Mouse (Mus musculus): ENCODE results near the gene Smg6. TPM values are rescaled to one million over a fixed set of nuclear protein-coding genes. Genes with fewer than 3 reads are reported as not detected.

The Smg6 gene
- polyA plus RNA-seq, 1 experiment from 2014 or later = 20.7 TPM

- H3K4me3 ChIP-seq (ENCODE audit: low read depth, low read length) = peak within 1 kb of the TSS; percentile 94
- peak within 1 kb of the TSS; percentile 80 for H3K9ac ChIP-seq (ENCODE audit: low read depth, low read length)
- H3K4me1 ChIP-seq (replicated peaks; ENCODE audit: control insufficient read depth, insufficient read depth, low read length) = no peaks in the 10 kb centered on the region
- ATAC-seq (ENCODE audit: low FRiP score) (peak; percentile 83), DNase-seq (ENCODE audit: low spot score) (peak; percentile 94)
- peak within 1 kb of the TSS; percentile 91 for H3K4me2 ChIP-seq (replicated peaks; ENCODE audit: low read depth, low read length)
- peak within 1 kb of the TSS; percentile 82 for H3K27ac ChIP-seq (ENCODE audit: low read depth, low read length)
- no peaks in the 10 kb centered on the region for H3K27me3 ChIP-seq (ENCODE audit: control insufficient read depth, insufficient read depth, low read length)
- H3K9me3 ChIP-seq (ENCODE audit: control insufficient read depth, low read length) = no peaks in the 10 kb centered on the region
- 0 out of 2 replicates have a peak, but pooled peaks cover 2% of the 10 kb centered on the region for H3K36me3 ChIP-seq (ENCODE audit: control insufficient read depth, insufficient read depth, low read length)
- WGBS = under 1% methylated on average over 54 of the region's 54 CpGs
Observed at GRCm38 (mm10) chr11:74897678-74898516, 27.7 kb upstream of the Smg6 start, which contains the start of gene Tsr1. TSS of gene Tsr1 (plus strand) at chr11:74898071.

- Histone ChIP-seq H3K36me3 (ENCODE audit: control insufficient read depth, insufficient read depth, low read length) (peaks cover 5% of the 10 kb centered on the region; the same call in 1 of the 2 replicates), H3K9ac (ENCODE audit: low read depth, low read length) (peak overlapping the region; percentile 80), H3K4me3 (ENCODE audit: low read depth, low read length) (peak overlapping the region; percentile 94), H3K9me3 (ENCODE audit: control insufficient read depth, low read length) (no peaks in the 10 kb centered on the region), H3K27ac (ENCODE audit: low read depth, low read length) (0 out of 2 replicates have a peak overlapping the region, but pooled peaks have one; percentile 82), H3K4me1 (replicated peaks; ENCODE audit: control insufficient read depth, insufficient read depth, low read length) (no peaks in the 10 kb centered on the region), H3K4me2 (replicated peaks; ENCODE audit: low read depth, low read length) (peak overlapping the region; percentile 91), H3K27me3 (ENCODE audit: control insufficient read depth, insufficient read depth, low read length) (no peaks in the 10 kb centered on the region)
- no peak for DNase-seq (ENCODE audit: low spot score)
- 1% methylated on average over 7 of the region's 7 CpGs for WGBS
- ATAC-seq (ENCODE audit: low FRiP score) = no peak
Observed at GRCm38 (mm10) chr11:74898517-74898827, 27.2 kb upstream of the Smg6 start.

- DNase-seq (ENCODE audit: low spot score) (no peak), ATAC-seq (ENCODE audit: low FRiP score) (no peak)
- Histone ChIP-seq H3K27me3 (ENCODE audit: control insufficient read depth, insufficient read depth, low read length) (no peaks in the 10 kb centered on the region), H3K4me3 (ENCODE audit: low read depth, low read length) (no peak overlapping the region), H3K9me3 (ENCODE audit: control insufficient read depth, low read length) (no peaks in the 10 kb centered on the region), H3K9ac (ENCODE audit: low read depth, low read length) (no peak overlapping the region), H3K4me2 (replicated peaks; ENCODE audit: low read depth, low read length) (no peak overlapping the region), H3K36me3 (ENCODE audit: control insufficient read depth, insufficient read depth, low read length) (peaks cover 8% of the 10 kb centered on the region; the same call in 1 of the 2 replicates), H3K4me1 (replicated peaks; ENCODE audit: control insufficient read depth, insufficient read depth, low read length) (no peaks in the 10 kb centered on the region), H3K27ac (ENCODE audit: low read depth, low read length) (no peak overlapping the region)
- WGBS = 94% methylated on average over 6 of the region's 6 CpGs
Observed at GRCm38 (mm10) chr11:74901555-74901954, 24.1 kb upstream of the Smg6 start.

GRCm38 (mm10) chr11:74902416-74902815, 23.2 kb upstream of the Smg6 start:
- H3K4me2 ChIP-seq (replicated peaks; ENCODE audit: low read depth, low read length) = no peak overlapping the region
- H3K9ac ChIP-seq (ENCODE audit: low read depth, low read length) = no peak overlapping the region
- no peak for ATAC-seq (ENCODE audit: low FRiP score)
- no peaks in the 10 kb centered on the region for H3K9me3 ChIP-seq (ENCODE audit: control insufficient read depth, low read length)
- DNase-seq (ENCODE audit: low spot score) = no peak
- no peaks in the 10 kb centered on the region for H3K27me3 ChIP-seq (ENCODE audit: control insufficient read depth, insufficient read depth, low read length)
- H3K36me3 ChIP-seq (ENCODE audit: control insufficient read depth, insufficient read depth, low read length) = peaks cover 10% of the 10 kb centered on the region; the same call in 1 of the 2 replicates
- H3K27ac ChIP-seq (ENCODE audit: low read depth, low read length) = no peak overlapping the region
- 96% methylated on average over 5 of the region's 5 CpGs for WGBS
- no peaks in the 10 kb centered on the region for H3K4me1 ChIP-seq (replicated peaks; ENCODE audit: control insufficient read depth, insufficient read depth, low read length)
- H3K4me3 ChIP-seq (ENCODE audit: low read depth, low read length) = no peak overlapping the region

- Histone ChIP-seq H3K27ac (ENCODE audit: low read depth, low read length) (no peak overlapping the region), H3K9ac (ENCODE audit: low read depth, low read length) (no peak overlapping the region), H3K9me3 (ENCODE audit: control insufficient read depth, low read length) (no peaks in the 10 kb centered on the region), H3K4me1 (replicated peaks; ENCODE audit: control insufficient read depth, insufficient read depth, low read length) (no peaks in the 10 kb centered on the region), H3K4me3 (ENCODE audit: low read depth, low read length) (no peak overlapping the region), H3K4me2 (replicated peaks; ENCODE audit: low read depth, low read length) (no peak overlapping the region), H3K36me3 (ENCODE audit: control insufficient read depth, insufficient read depth, low read length) (peaks cover 20% of the 10 kb centered on the region; the same call in 1 of the 2 replicates), H3K27me3 (ENCODE audit: control insufficient read depth, insufficient read depth, low read length) (no peaks in the 10 kb centered on the region)
- DNase-seq (ENCODE audit: low spot score) (no peak), ATAC-seq (ENCODE audit: low FRiP score) (no peak)
- 97% methylated on average over 6 of the region's 6 CpGs for WGBS
Observed at GRCm38 (mm10) chr11:74907850-74908249, 17.8 kb upstream of the Smg6 start.

GRCm38 (mm10) chr11:74908618-74909399, 16.8 kb upstream of the Smg6 start:
- Histone ChIP-seq H3K4me1 (replicated peaks; ENCODE audit: control insufficient read depth, insufficient read depth, low read length) (no peaks in the 10 kb centered on the region), H3K27me3 (ENCODE audit: control insufficient read depth, insufficient read depth, low read length) (no peaks in the 10 kb centered on the region), H3K27ac (ENCODE audit: low read depth, low read length) (no peak overlapping the region), H3K9me3 (ENCODE audit: control insufficient read depth, low read length) (no peaks in the 10 kb centered on the region), H3K4me3 (ENCODE audit: low read depth, low read length) (no peak overlapping the region), H3K9ac (ENCODE audit: low read depth, low read length) (no peak overlapping the region), H3K4me2 (replicated peaks; ENCODE audit: low read depth, low read length) (no peak overlapping the region), H3K36me3 (ENCODE audit: control insufficient read depth, insufficient read depth, low read length) (peaks cover 17% of the 10 kb centered on the region; the same call in 1 of the 2 replicates)
- DNase-seq (ENCODE audit: low spot score) = no peak
- WGBS = 85% methylated on average over 12 of the region's 12 CpGs
- ATAC-seq (ENCODE audit: low FRiP score) = no peak

- H3K9me3 ChIP-seq (ENCODE audit: control insufficient read depth, low read length) = no peaks in the 10 kb centered on the region
- peaks cover 17% of the 10 kb centered on the region; the same call in 1 of the 2 replicates for H3K36me3 ChIP-seq (ENCODE audit: control insufficient read depth, insufficient read depth, low read length)
- ATAC-seq (ENCODE audit: low FRiP score) = no peak
- H3K4me1 ChIP-seq (replicated peaks; ENCODE audit: control insufficient read depth, insufficient read depth, low read length) = no peaks in the 10 kb centered on the region
- DNase-seq (ENCODE audit: low spot score) = no peak
- no peaks in the 10 kb centered on the region for H3K27me3 ChIP-seq (ENCODE audit: control insufficient read depth, insufficient read depth, low read length)
- H3K27ac ChIP-seq (ENCODE audit: low read depth, low read length) = no peak overlapping the region
- no peak overlapping the region for H3K4me3 ChIP-seq (ENCODE audit: low read depth, low read length)
- WGBS = 95% methylated on average over 4 of the region's 4 CpGs
- H3K9ac ChIP-seq (ENCODE audit: low read depth, low read length) = no peak overlapping the region
- H3K4me2 ChIP-seq (replicated peaks; ENCODE audit: low read depth, low read length) = no peak overlapping the region
Observed at GRCm38 (mm10) chr11:74909978-74910377, 15.6 kb upstream of the Smg6 start.

- Histone ChIP-seq H3K9ac (ENCODE audit: low read depth, low read length) (no peak overlapping the region), H3K4me2 (replicated peaks; ENCODE audit: low read depth, low read length) (no peak overlapping the region), H3K27ac (ENCODE audit: low read depth, low read length) (no peak overlapping the region), H3K4me3 (ENCODE audit: low read depth, low read length) (no peak overlapping the region), H3K9me3 (ENCODE audit: control insufficient read depth, low read length) (no peaks in the 10 kb centered on the region), H3K27me3 (ENCODE audit: control insufficient read depth, insufficient read depth, low read length) (no peaks in the 10 kb centered on the region), H3K36me3 (ENCODE audit: control insufficient read depth, insufficient read depth, low read length) (peaks cover 12% of the 10 kb centered on the region; the same call in 1 of the 2 replicates), H3K4me1 (replicated peaks; ENCODE audit: control insufficient read depth, insufficient read depth, low read length) (no peaks in the 10 kb centered on the region)
- DNase-seq (ENCODE audit: low spot score) = no peak
- WGBS = 86% methylated on average over 3 of the region's 3 CpGs
- no peak for ATAC-seq (ENCODE audit: low FRiP score)
Observed at GRCm38 (mm10) chr11:74912492-74912891, 13.1 kb upstream of the Smg6 start.

All from hindbrain, embryonic 11.5 days (tissue).